Mouse (Mus musculus): Measurements from ENCODE around the gene Ap1b1. TPM values are rescaled to one million over a fixed set of nuclear protein-coding genes. Genes with fewer than 3 reads are reported as not detected.

Ap1b1 gene
- polyA plus RNA-seq, 1 experiment from 2014 or later = 41.8 TPM

- no peak for ATAC-seq (ENCODE audit: low FRiP score, low TSS enrichment)
- no peaks in the 10 kb centered on the region for H3K4me1 ChIP-seq (replicated peaks; ENCODE audit: control insufficient read depth, insufficient read depth)
- no peak overlapping the region for H3K4me3 ChIP-seq (ENCODE audit: low read depth, low read length)
- TF ChIP-seq EP300 (optimal IDR thresholded peaks at IDR 0.05) (no peak), CTCF (IDR thresholded peaks at IDR 0.05; ENCODE audit: low read depth) (no peak)
- no peak overlapping the region for H3K27ac ChIP-seq (replicated peaks)
- no peak for DNase-seq (ENCODE audit: low spot score)
- WGBS = 53% methylated on average over 3 of the region's 3 CpGs
- no peaks in the 10 kb centered on the region for H3K9me3 ChIP-seq (ENCODE audit: control insufficient read depth, low read length)
- no peaks in the 10 kb centered on the region for H3K36me3 ChIP-seq (ENCODE audit: control insufficient read depth, insufficient read depth, low read length)
- H3K4me2 ChIP-seq (replicated peaks; ENCODE audit: low read depth) = no peak overlapping the region
- H3K27me3 ChIP-seq (ENCODE audit: control insufficient read depth, insufficient read depth, low read length) = no peaks in the 10 kb centered on the region
- H3K9ac ChIP-seq (ENCODE audit: low read length) = no peak overlapping the region
Measured at GRCm38 (mm10) chr11:4983010-4983409, 3.6 kb upstream of the Ap1b1 start.

GRCm38 (mm10) chr11:4983538-4983937 lies 3.1 kb upstream of the Ap1b1 start:
- Histone ChIP-seq H3K9me3 (ENCODE audit: control insufficient read depth, low read length) (no peaks in the 10 kb centered on the region), H3K36me3 (ENCODE audit: control insufficient read depth, insufficient read depth, low read length) (no peaks in the 10 kb centered on the region), H3K4me1 (replicated peaks; ENCODE audit: control insufficient read depth, insufficient read depth) (no peaks in the 10 kb centered on the region), H3K27me3 (ENCODE audit: control insufficient read depth, insufficient read depth, low read length) (no peaks in the 10 kb centered on the region), H3K9ac (ENCODE audit: low read length) (no peak overlapping the region), H3K27ac (replicated peaks) (no peak overlapping the region), H3K4me3 (ENCODE audit: low read depth, low read length) (no peak overlapping the region), H3K4me2 (replicated peaks; ENCODE audit: low read depth) (no peak overlapping the region)
- no peak for TF ChIP-seq CTCF (IDR thresholded peaks at IDR 0.05; ENCODE audit: low read depth)
- no peak for TF ChIP-seq EP300 (optimal IDR thresholded peaks at IDR 0.05)
- ATAC-seq (ENCODE audit: low FRiP score, low TSS enrichment) (no peak), DNase-seq (ENCODE audit: low spot score) (no peak)
- WGBS = 59% methylated on average over 2 of the region's 2 CpGs

- DNase-seq (ENCODE audit: low spot score) (no peak), ATAC-seq (ENCODE audit: low FRiP score, low TSS enrichment) (no peak)
- H3K9me3 ChIP-seq (ENCODE audit: control insufficient read depth, low read length) = no peaks in the 10 kb centered on the region
- TF ChIP-seq CTCF (IDR thresholded peaks at IDR 0.05; ENCODE audit: low read depth) = peak; percentile 85
- no peak for TF ChIP-seq EP300 (optimal IDR thresholded peaks at IDR 0.05)
- WGBS = 3% methylated on average over 5 of the region's 5 CpGs
- no peak overlapping the region for H3K4me3 ChIP-seq (ENCODE audit: low read depth, low read length)
- no peaks in the 10 kb centered on the region for H3K27me3 ChIP-seq (ENCODE audit: control insufficient read depth, insufficient read depth, low read length)
- no peak overlapping the region; the same call in 1 of the 2 replicates for H3K9ac ChIP-seq (ENCODE audit: low read length)
- no peak overlapping the region for H3K27ac ChIP-seq (replicated peaks)
- H3K4me1 ChIP-seq (replicated peaks; ENCODE audit: control insufficient read depth, insufficient read depth) = no peaks in the 10 kb centered on the region
- H3K36me3 ChIP-seq (ENCODE audit: control insufficient read depth, insufficient read depth, low read length) = no peaks in the 10 kb centered on the region
- H3K4me2 ChIP-seq (replicated peaks; ENCODE audit: low read depth) = no peak overlapping the region
Measured at GRCm38 (mm10) chr11:4984249-4984648, 2.4 kb upstream of the Ap1b1 start.

GRCm38 (mm10) chr11:4984799-4985198 lies 1.8 kb upstream of the Ap1b1 start:
- WGBS = 67% methylated on average over 3 of the region's 3 CpGs
- no peak overlapping the region for H3K4me3 ChIP-seq (ENCODE audit: low read depth, low read length)

GRCm38 (mm10) chr11:4987487-4987852 lies 846 bp downstream of the Ap1b1 start:
- ATAC-seq (ENCODE audit: low FRiP score, low TSS enrichment) = no peak
- Histone ChIP-seq H3K27me3 (ENCODE audit: control insufficient read depth, insufficient read depth, low read length) (no peaks in the 10 kb centered on the region), H3K9me3 (ENCODE audit: control insufficient read depth, low read length) (no peaks in the 10 kb centered on the region), H3K9ac (ENCODE audit: low read length) (peak overlapping the region; percentile 78), H3K4me1 (replicated peaks; ENCODE audit: control insufficient read depth, insufficient read depth) (no peaks in the 10 kb centered on the region), H3K4me2 (replicated peaks; ENCODE audit: low read depth) (peak overlapping the region; percentile 95), H3K27ac (replicated peaks) (peak overlapping the region; percentile 69), H3K36me3 (ENCODE audit: control insufficient read depth, insufficient read depth, low read length) (peaks cover 2% of the 10 kb centered on the region; the same call in 1 of the 2 replicates), H3K4me3 (ENCODE audit: low read depth, low read length) (peak overlapping the region; percentile 65)
- TF ChIP-seq EP300 (optimal IDR thresholded peaks at IDR 0.05) (no peak), CTCF (IDR thresholded peaks at IDR 0.05; ENCODE audit: low read depth) (no peak)
- 37% methylated on average over 11 of the region's 11 CpGs for WGBS
- no peak for DNase-seq (ENCODE audit: low spot score)

More at GRCm38 (mm10) chr11:4984799-4985198, 1.8 kb upstream of the Ap1b1 start:
- Histone ChIP-seq H3K27me3 (ENCODE audit: control insufficient read depth, insufficient read depth, low read length) (no peaks in the 10 kb centered on the region), H3K4me1 (replicated peaks; ENCODE audit: control insufficient read depth, insufficient read depth) (no peaks in the 10 kb centered on the region), H3K36me3 (ENCODE audit: control insufficient read depth, insufficient read depth, low read length) (peaks cover under 1% of the 10 kb centered on the region; the same call in 1 of the 2 replicates), H3K9me3 (ENCODE audit: control insufficient read depth, low read length) (no peaks in the 10 kb centered on the region), H3K4me2 (replicated peaks; ENCODE audit: low read depth) (no peak overlapping the region), H3K9ac (ENCODE audit: low read length) (no peak overlapping the region), H3K27ac (replicated peaks) (no peak overlapping the region)
- DNase-seq (ENCODE audit: low spot score) (no peak), ATAC-seq (ENCODE audit: low FRiP score, low TSS enrichment) (no peak)
- TF ChIP-seq EP300 (optimal IDR thresholded peaks at IDR 0.05) = no peak
- no peak for TF ChIP-seq CTCF (IDR thresholded peaks at IDR 0.05; ENCODE audit: low read depth)

GRCm38 (mm10) chr11:4989187-4989586 lies 2.6 kb downstream of the Ap1b1 start:
- no peak overlapping the region for H3K4me3 ChIP-seq (ENCODE audit: low read depth, low read length)

More at GRCm38 (mm10) chr11:4989187-4989586, 2.6 kb downstream of the Ap1b1 start:
- TF ChIP-seq EP300 (optimal IDR thresholded peaks at IDR 0.05) (no peak), CTCF (IDR thresholded peaks at IDR 0.05; ENCODE audit: low read depth) (no peak)
- 67% methylated on average over 3 of the region's 3 CpGs for WGBS
- no peaks in the 10 kb centered on the region for H3K27me3 ChIP-seq (ENCODE audit: control insufficient read depth, insufficient read depth, low read length)
- ATAC-seq (ENCODE audit: low FRiP score, low TSS enrichment) = no peak
- H3K9ac ChIP-seq (ENCODE audit: low read length) = no peak overlapping the region
- no peak overlapping the region for H3K27ac ChIP-seq (replicated peaks)
- no peaks in the 10 kb centered on the region for H3K4me1 ChIP-seq (replicated peaks; ENCODE audit: control insufficient read depth, insufficient read depth)
- no peaks in the 10 kb centered on the region for H3K9me3 ChIP-seq (ENCODE audit: control insufficient read depth, low read length)
- peaks cover 2% of the 10 kb centered on the region; the same call in 1 of the 2 replicates for H3K36me3 ChIP-seq (ENCODE audit: control insufficient read depth, insufficient read depth, low read length)
- DNase-seq (ENCODE audit: low spot score) = no peak
- H3K4me2 ChIP-seq (replicated peaks; ENCODE audit: low read depth) = no peak overlapping the region
